Mouse (Mus musculus): ENCODE measurements around the gene Man2a1.
"Not testable (repeated sequence)": the region's sequence is repeated elsewhere in the genome, so short reads cannot be mapped to it uniquely, and the experiment has no call there.

The Man2a1 gene

GRCm38 (mm10) chr17:64762651-64763050 is 162.1 kb downstream of the Man2a1 start:
- not testable (repeated sequence) for DNase-seq (ENCODE audit: low spot score)

- DNase-seq (ENCODE audit: low spot score) = no peak
Observed at GRCm38 (mm10) chr17:64763491-64763890, 163.0 kb downstream of the Man2a1 start.

GRCm38 (mm10) chr17:64764175-64765122 is 163.9 kb downstream of the Man2a1 start:
- no peak for DNase-seq (ENCODE audit: low spot score)

GRCm38 (mm10) chr17:64765286-64765685 is 164.8 kb downstream of the Man2a1 start:
- DNase-seq (ENCODE audit: low spot score) = no peak

GRCm38 (mm10) chr17:64766507-64766906 is 166.0 kb downstream of the Man2a1 start:
- no peak for DNase-seq (ENCODE audit: low spot score)

- DNase-seq (ENCODE audit: low spot score) = no peak
Observed at GRCm38 (mm10) chr17:64770277-64770676, 169.7 kb downstream of the Man2a1 start.

GRCm38 (mm10) chr17:64772611-64773010 is 172.1 kb downstream of the Man2a1 start:
- DNase-seq (ENCODE audit: low spot score) = no peak

- no peak for DNase-seq (ENCODE audit: low spot score)
Observed at GRCm38 (mm10) chr17:64774218-64774617, 173.7 kb downstream of the Man2a1 start.

GRCm38 (mm10) chr17:64778300-64778699 is 177.8 kb downstream of the Man2a1 start:
- DNase-seq (ENCODE audit: low spot score) = no peak

GRCm38 (mm10) chr17:64778756-64779155 is 178.2 kb downstream of the Man2a1 start:
- no peak for DNase-seq (ENCODE audit: low spot score)

- DNase-seq (ENCODE audit: low spot score) = no peak
Observed at GRCm38 (mm10) chr17:64780753-64781490, 180.4 kb downstream of the Man2a1 start.

- no peak for DNase-seq (ENCODE audit: low spot score)
Observed at GRCm38 (mm10) chr17:64782307-64782706, 181.8 kb downstream of the Man2a1 start.

- DNase-seq (ENCODE audit: low spot score) = no peak
Observed at GRCm38 (mm10) chr17:64785961-64786360, 185.4 kb downstream of the Man2a1 start.

- DNase-seq (ENCODE audit: low spot score) = no peak
Observed at GRCm38 (mm10) chr17:64788301-64788700, 187.8 kb downstream of the Man2a1 start.

GRCm38 (mm10) chr17:64789175-64789574 is 188.6 kb downstream of the Man2a1 start:
- DNase-seq (ENCODE audit: low spot score) = no peak

GRCm38 (mm10) chr17:64792076-64792475 is 191.5 kb downstream of the Man2a1 start:
- no peak for DNase-seq (ENCODE audit: low spot score)

GRCm38 (mm10) chr17:64792623-64793022 is 192.1 kb downstream of the Man2a1 start:
- no peak for DNase-seq (ENCODE audit: low spot score)

- DNase-seq (ENCODE audit: low spot score) = no peak
Observed at GRCm38 (mm10) chr17:64802168-64802955, 201.8 kb downstream of the Man2a1 start.

GRCm38 (mm10) chr17:64802956-64803275 is 202.4 kb downstream of the Man2a1 start:
- DNase-seq (ENCODE audit: low spot score) = no peak

All from ovary, postnatal 10 days (tissue).